Mouse (Mus musculus) heart, adult 11 months (tissue): ENCODE results near the gene Sptbn1.

Experiments used
- DNase-seq: peaks from one replicate; pipeline ENCODE4 v3.0.0; 2022

Sptbn1 gene

GRCm38 (mm10) chr11:30255211-30255610 lies 12.8 kb downstream of the Sptbn1 start:
- peak; percentile 90 for DNase-seq

- peak; percentile 86 for DNase-seq
Observed at GRCm38 (mm10) chr11:30251294-30251904, 16.6 kb downstream of the Sptbn1 start.

- no peak for DNase-seq
Observed at GRCm38 (mm10) chr11:30249452-30250016, 18.4 kb downstream of the Sptbn1 start.

- DNase-seq, result no peak
Observed at GRCm38 (mm10) chr11:30247106-30247505, 20.9 kb downstream of the Sptbn1 start.

GRCm38 (mm10) chr11:30246161-30246560 lies 21.8 kb downstream of the Sptbn1 start:
- no peak for DNase-seq

DNA sequence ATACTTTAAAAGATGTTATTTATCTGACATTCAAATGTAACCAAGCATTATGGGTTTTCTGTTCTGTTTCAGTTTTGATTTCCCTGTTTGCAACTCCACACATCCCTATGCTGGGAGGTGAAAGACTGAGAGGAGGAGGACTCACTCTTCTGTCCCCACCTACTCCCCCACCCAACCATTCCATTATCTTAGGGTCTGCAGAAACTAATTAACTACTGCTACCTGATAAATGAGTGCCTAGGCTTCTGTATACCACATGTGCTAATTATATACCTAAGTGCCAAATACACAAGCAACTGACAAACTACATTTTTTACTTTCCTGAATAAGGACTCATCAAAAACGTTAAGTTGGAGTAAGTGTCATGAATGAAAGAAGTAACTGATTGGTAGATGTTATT lies 23.8 kb downstream of the Sptbn1 start:
- DNase-seq, result no peak

- DNase-seq, result peak; percentile 98
Observed at GRCm38 (mm10) chr11:30243591-30243990, 24.4 kb downstream of the Sptbn1 start.

DNA sequence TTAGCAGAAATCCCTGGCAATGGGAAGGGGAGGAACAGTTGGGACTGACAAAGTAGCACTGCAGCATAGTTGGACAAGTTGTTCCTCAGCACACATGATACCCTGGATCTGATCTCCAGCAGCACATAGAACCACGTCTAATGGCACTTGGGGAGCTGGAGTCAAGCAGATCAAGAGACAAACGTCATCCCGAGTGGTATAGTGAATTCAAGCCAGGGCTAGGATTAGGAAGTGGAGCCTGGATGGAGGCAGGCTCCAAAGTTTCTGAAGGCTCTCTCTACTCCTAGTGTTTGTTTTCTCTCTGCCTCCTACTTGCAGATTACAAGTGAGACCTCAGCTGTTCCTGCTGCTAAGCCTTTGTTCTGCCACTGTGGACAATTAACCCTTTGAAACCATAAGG lies 27.1 kb downstream of the Sptbn1 start:
- peak; percentile 93 for DNase-seq

DNA sequence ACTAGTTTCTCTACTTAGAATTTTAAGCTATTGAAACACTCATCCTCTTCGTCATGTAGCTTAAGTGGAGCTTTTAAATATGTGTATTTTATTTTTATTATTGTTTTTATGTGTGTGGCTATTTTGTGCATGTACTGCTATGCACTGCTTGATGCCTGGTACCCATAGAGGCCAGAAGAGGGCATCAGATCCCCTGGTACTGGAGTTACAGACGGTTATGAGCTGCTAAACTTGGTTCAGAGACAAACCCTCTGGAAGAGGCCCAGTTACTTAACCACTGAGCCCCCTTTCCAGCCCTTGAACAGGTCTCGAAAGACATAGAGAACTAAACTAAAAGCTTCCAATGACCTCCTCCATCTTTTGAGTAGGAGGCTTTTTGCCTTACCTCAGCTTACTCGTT lies 30.0 kb downstream of the Sptbn1 start:
- no peak for DNase-seq

DNA sequence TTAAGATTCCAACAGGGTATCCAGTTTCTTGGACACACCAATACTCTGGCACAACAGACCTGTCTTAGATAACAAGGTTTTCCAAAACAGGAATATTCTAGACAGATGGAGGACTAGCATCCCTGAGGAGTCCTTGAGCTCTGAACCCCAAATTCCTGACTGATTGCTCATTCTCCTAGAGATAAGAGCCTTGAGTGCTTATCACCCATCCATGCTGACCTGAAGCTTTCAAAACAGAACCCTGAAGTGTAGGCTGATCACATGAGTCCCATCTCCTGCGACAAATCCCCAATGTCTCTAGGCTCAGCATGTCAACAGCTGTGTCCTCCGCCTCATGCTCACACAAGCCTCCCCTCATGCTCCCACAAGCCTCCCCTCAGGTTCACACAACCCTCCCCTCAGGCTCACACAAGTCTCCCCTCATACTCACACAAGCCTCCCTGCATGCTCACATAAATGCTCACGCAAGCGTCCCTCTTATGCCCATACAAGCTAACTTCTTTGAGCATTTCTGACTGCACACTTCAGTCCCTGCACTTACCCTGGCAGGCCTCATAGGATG lies 31.2 kb downstream of the Sptbn1 start:
- DNase-seq, result peak; percentile 92

- peak; percentile 94 for DNase-seq
Observed at GRCm38 (mm10) chr11:30235666-30236065, 32.3 kb downstream of the Sptbn1 start.

DNA sequence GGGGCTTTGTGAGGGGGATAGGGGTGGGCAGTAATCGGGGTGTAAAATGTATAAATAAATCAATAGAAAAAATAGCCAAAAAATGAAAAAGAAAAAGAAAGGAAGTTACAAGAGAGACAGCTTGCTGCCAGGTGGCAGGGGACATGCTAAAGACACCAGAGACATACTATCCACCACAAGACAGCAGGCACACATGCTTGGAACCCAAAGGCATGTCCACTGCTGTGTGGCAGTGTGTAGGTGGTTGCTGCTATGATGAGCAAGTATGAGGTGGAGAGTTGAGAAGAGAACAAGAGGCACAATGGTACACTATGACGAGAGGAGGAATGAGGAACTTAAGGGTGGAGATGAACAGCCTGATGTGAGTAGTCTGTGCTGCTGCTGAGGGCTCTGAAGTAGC lies 32.8 kb downstream of the Sptbn1 start:
- no peak for DNase-seq

DNA sequence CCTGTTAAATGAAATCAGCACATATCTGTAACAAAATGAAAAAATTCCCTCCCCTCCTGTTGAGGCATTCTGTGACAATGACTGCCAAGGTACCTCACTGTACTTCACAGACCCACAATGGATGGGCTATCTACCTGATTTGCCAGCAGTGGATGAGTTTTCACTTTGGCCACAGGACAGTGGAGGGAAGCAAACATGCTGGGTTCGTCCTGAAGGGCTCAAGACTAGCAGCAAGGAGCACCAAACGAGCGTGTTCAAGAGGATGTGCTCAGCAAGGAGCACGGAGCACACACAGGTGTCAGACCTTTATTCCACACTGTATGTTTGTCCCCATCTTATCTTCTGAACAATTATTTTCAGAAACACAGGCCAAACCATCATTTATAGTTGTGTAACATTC lies 34.0 kb downstream of the Sptbn1 start:
- DNase-seq, result peak; percentile 77

DNA sequence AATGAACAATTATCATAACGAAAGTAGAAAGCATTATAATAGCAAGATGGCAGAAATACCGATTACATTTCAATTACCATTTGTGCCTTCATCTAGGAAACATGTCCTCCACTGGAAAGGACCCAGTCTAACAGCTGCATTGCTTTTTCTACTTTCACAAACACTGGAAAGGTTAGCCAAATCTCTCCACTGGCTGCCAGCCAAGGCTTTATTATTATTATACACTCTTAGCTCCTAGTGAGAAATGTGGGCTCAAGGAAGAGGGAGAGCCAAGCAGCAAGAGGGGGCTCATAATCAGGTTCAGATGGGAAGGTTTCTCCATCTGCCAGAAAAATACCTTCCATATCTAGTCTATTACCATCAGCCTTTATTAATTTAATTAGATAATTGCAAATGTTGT lies 35.9 kb downstream of the Sptbn1 start:
- peak; percentile 97 for DNase-seq

GRCm38 (mm10) chr11:30231336-30231735 lies 36.6 kb downstream of the Sptbn1 start:
- DNase-seq, result peak; percentile 83

GRCm38 (mm10) chr11:30230330-30230771 lies 37.6 kb downstream of the Sptbn1 start:
- DNase-seq, result peak; percentile 93

DNA sequence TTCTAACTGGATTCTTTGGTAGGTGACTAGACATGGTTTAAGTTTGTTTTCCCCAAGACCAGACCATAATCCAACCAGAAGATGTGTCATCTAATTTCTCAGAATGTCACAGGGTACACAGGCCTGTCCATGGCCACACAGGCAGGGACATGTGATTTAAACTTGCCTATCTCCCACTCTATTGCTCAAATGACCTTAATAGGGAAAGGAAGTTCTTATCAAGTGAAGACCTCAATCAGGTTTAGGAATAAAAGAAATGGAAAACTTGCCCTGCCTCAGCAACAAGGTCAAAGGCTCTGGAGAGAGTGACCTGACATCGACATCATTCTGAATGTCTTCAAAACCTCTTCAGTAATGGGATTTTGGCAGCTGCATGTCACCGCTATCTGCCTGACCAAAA lies 41.2 kb downstream of the Sptbn1 start:
- peak; percentile 82 for DNase-seq

DNA sequence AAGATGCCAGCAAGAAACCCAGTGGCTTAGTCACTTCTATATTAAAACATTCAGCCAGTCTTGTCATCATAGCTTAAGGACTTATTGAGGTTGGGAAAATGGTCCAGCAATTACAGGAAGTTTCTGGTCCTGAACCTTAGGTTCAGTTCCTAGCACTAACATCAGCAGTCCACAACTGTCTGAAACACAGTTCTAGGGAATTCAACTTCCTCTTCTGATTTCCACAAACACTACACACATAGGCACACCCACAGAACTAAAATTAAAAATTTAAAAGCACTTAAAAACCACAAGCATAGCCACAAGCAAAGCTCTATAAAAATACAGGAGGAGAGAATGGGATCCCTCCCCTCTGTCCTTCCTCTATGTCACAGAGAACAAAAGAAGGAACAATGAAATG lies 43.4 kb downstream of the Sptbn1 start:
- peak; percentile 76 for DNase-seq

GRCm38 (mm10) chr11:30222636-30223035 lies 45.3 kb downstream of the Sptbn1 start:
- no peak for DNase-seq

- DNase-seq, result peak; percentile 89
Observed at GRCm38 (mm10) chr11:30221043-30221442, 46.9 kb downstream of the Sptbn1 start.

DNA sequence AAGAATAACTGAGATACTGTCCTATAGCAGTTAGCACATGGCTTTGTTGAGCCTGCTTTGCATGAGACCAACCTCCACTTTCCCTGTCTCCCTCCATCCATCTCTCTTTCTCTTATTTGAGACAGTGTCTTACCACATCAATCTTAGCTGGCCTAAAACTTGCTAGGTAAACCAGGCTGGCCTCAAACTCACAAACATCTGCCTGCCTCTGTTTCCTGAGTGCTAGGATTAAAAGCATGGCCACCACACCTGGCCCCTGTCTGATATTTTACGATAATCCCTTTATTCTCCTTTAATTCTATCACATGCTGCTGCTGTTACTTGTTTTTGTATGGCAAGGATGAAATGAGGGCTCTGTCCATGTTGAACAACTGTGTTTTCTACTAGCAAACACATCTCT lies 49.6 kb downstream of the Sptbn1 start:
- DNase-seq, result peak; percentile 67

DNA sequence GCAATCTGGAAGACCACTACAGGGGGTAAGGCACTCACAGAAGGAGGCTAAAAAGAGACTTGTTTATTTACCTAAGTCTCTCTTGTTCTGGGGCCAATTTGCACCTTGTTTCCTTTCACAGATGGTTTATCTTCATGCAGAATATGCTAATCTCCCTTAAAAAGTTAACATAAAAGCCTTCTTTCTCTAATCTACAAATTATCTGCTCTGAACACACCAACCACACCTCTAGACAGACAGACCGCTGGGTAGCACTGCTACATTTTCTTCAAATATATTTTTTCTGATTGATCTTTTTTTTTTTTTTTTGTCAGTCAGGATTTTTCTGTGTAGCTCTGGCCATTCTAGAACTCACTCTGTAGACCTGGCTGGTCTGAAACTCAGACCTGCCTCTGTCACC lies 50.5 kb downstream of the Sptbn1 start:
- DNase-seq, result no peak

DNA sequence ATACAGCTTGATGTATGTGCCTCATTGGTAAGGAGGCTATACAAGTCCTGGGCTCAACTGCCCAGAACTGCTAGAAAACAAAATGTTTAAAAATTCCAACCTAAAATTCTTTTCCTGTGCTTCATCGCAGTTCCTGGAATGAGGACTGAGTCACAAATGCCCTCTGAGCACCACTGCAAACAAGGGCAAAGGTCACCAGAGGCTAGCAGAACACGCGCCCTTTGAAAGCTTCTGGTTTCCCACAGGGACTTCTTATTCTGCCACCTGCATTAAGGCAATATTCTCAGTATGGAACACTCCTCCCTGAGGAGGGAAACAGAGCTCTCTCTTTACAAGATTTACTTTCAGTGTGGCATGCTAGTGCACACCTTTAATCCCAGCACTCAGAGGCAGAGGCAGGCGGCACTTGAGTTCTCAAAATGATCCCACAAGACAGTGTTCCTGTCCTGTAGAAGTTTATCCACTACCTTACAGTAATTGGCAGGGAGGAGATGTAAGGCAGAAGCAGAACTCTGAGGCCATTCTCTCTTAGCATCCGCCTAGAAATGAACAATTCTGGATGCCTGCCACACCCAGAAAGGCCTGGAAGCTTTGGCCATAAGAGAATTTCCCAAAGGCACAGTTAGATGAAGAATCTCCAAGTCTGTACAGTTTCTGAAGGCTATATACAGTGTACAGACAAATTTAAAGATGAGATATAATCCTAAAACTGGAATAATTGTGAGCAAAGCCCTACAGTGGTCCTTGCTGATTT lies 56.1 kb downstream of the Sptbn1 start:
- peak; percentile 91 for DNase-seq

GRCm38 (mm10) chr11:30211141-30211540 lies 56.8 kb downstream of the Sptbn1 start:
- DNase-seq, result no peak
